Mouse (Mus musculus): ENCODE results near the gene Vcpkmt. TPM values are rescaled to one million over a fixed set of nuclear protein-coding genes. Genes with fewer than 3 reads are reported as not detected.

Vcpkmt gene
- polyA plus RNA-seq, 1 experiment from 2014 or later = 25.1 TPM

DNA sequence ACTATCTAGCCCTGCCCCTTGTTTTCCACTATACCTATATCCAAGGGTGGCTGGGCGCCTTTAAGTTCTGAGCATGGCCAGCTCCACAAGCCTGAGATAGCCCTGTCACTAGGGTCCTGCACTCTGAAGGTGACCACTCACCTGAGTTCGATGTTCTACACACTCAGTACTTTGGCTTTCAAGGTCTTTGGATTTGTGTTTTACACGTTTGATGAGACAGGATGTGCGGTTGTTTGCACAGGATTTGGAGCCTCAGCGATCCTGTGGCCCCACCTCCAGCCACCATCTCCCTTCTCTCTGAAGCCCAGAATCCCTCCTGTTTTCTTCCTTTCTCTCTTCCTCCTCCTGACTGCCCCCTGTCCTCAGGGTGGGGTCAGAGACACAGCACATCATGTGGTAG is 49.6 kb downstream of the Vcpkmt start:
- WGBS = 76% methylated on average over 5 of the region's 5 CpGs
- H3K4me1 ChIP-seq (replicated peaks; ENCODE audit: control insufficient read depth, insufficient read depth, low read length) = peaks cover 15% of the 10 kb centered on the region
- no peaks in the 10 kb centered on the region for H3K9me3 ChIP-seq (ENCODE audit: control insufficient read depth, low read length)
- no peak overlapping the region for H3K4me2 ChIP-seq (ENCODE audit: low read length)
- no peak overlapping the region for H3K9ac ChIP-seq (ENCODE audit: low read length)
- no peak overlapping the region for H3K4me3 ChIP-seq (ENCODE audit: low read depth, low read length)
- H3K36me3 ChIP-seq (ENCODE audit: control insufficient read depth, insufficient read depth, low read length) = no peaks in the 10 kb centered on the region
- ATAC-seq (replicated peaks; ENCODE audit: low FRiP score, low TSS enrichment, low read depth) = no peak
- no peak for DNase-seq (ENCODE audit: low spot score)
- H3K27me3 ChIP-seq (replicated peaks; ENCODE audit: control insufficient read depth, insufficient read depth, low read length) = no peaks in the 10 kb centered on the region
- no peak overlapping the region for H3K27ac ChIP-seq (ENCODE audit: low read depth)

DNA sequence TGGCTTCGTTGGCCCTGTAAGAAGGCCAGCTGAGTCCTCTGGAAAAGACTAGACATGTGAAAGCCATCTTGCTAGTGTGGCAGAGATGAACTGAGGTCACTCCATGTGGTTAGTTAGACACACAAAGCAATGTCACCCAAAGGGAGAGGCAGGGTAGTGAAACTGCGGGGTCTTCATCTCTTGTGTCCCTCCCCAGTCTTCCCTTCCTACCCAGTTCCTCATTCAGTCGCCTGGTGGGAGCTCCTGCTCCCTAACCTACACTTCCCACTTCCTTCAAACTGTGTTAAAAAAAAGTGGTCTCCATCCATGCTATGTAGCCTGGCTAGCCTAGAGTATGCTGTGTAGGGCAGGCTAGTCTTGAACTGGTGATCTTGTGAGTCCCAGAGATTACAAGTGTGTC is 50.3 kb downstream of the Vcpkmt start:
- H3K9ac ChIP-seq (ENCODE audit: low read length) = no peak overlapping the region
- no peaks in the 10 kb centered on the region for H3K36me3 ChIP-seq (ENCODE audit: control insufficient read depth, insufficient read depth, low read length)
- H3K4me2 ChIP-seq (ENCODE audit: low read length) = no peak overlapping the region
- no peaks in the 10 kb centered on the region for H3K9me3 ChIP-seq (ENCODE audit: control insufficient read depth, low read length)
- ATAC-seq (replicated peaks; ENCODE audit: low FRiP score, low TSS enrichment, low read depth) (no peak), DNase-seq (ENCODE audit: low spot score) (no peak)
- peaks cover 9% of the 10 kb centered on the region for H3K4me1 ChIP-seq (replicated peaks; ENCODE audit: control insufficient read depth, insufficient read depth, low read length)
- no peaks in the 10 kb centered on the region for H3K27me3 ChIP-seq (replicated peaks; ENCODE audit: control insufficient read depth, insufficient read depth, low read length)
- H3K4me3 ChIP-seq (ENCODE audit: low read depth, low read length) = no peak overlapping the region
- WGBS = 87% methylated on average over 3 of the region's 3 CpGs
- no peak overlapping the region for H3K27ac ChIP-seq (ENCODE audit: low read depth)

DNA sequence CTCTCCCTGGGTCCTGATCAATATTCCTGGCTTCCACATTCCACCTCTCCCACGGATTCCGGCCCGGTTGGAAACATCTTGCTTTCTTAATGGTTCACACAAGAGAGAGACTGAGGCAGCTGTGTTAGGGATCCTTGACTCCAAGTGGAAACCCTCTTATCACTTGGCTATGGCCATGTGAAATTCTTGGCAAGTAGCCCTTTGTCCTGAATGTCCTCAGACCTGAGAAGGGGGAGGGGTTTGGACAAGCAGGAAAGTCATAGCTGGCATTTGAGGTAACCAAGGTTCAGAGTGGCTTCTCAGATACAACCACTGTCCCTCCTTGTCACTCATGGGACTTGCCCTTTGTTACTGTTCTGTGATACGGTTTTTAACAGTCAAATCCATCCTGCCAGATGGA is 50.7 kb downstream of the Vcpkmt start:
- Histone ChIP-seq H3K36me3 (ENCODE audit: control insufficient read depth, insufficient read depth, low read length) (no peaks in the 10 kb centered on the region), H3K9ac (ENCODE audit: low read length) (no peak overlapping the region), H3K4me2 (ENCODE audit: low read length) (no peak overlapping the region), H3K4me1 (replicated peaks; ENCODE audit: control insufficient read depth, insufficient read depth, low read length) (peaks cover 5% of the 10 kb centered on the region), H3K9me3 (ENCODE audit: control insufficient read depth, low read length) (no peaks in the 10 kb centered on the region), H3K27ac (ENCODE audit: low read depth) (no peak overlapping the region), H3K27me3 (replicated peaks; ENCODE audit: control insufficient read depth, insufficient read depth, low read length) (no peaks in the 10 kb centered on the region), H3K4me3 (ENCODE audit: low read depth, low read length) (no peak overlapping the region)
- no peak for DNase-seq (ENCODE audit: low spot score)
- no peak for ATAC-seq (replicated peaks; ENCODE audit: low FRiP score, low TSS enrichment, low read depth)
- WGBS = 93% methylated on average over 4 of the region's 4 CpGs

DNA sequence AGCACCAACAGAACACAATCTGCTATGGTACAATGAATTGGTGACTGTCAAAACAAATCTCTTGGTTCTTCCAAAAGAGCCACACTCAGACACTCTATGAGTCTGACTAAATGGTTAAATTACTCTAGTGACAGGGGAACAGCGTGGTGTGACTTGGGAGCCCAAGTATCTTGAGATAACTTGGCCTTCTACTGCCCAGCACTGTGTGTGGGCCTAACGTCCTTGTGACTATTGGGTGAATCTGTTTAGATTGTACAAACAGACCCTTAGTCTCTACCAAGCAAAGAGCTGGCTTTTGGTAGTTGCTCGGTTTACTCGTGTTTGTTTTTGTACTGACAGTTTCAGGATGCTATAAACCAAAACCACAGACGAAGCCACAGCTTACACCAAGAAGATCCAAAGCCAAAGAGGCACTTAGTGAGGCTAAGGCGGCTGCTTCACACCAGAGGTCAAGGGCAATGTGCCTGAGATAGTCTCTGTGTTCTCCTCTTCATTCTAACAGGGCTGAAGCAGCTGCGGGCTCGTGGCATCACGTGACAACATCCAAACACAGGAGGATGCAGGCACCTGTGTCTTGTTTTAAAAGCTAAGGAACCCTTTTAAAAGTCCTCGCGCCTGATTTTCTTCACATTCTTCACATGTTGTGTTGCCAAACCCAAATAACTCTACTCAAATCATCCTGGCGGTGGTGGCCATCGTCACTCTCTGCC is 53.0 kb downstream of the Vcpkmt start:
- Histone ChIP-seq H3K27me3 (replicated peaks; ENCODE audit: control insufficient read depth, insufficient read depth, low read length) (no peaks in the 10 kb centered on the region), H3K27ac (ENCODE audit: low read depth) (no peak overlapping the region), H3K4me3 (ENCODE audit: low read depth, low read length) (no peak overlapping the region), H3K9ac (ENCODE audit: low read length) (no peak overlapping the region), H3K4me1 (replicated peaks; ENCODE audit: control insufficient read depth, insufficient read depth, low read length) (peaks cover 2% of the 10 kb centered on the region; the same call in 1 of the 2 replicates), H3K4me2 (ENCODE audit: low read length) (no peak overlapping the region), H3K9me3 (ENCODE audit: control insufficient read depth, low read length) (no peaks in the 10 kb centered on the region), H3K36me3 (ENCODE audit: control insufficient read depth, insufficient read depth, low read length) (no peaks in the 10 kb centered on the region)
- no peak for ATAC-seq (replicated peaks; ENCODE audit: low FRiP score, low TSS enrichment, low read depth)
- no peak for DNase-seq (ENCODE audit: low spot score)
- 61% methylated on average over 13 of the region's 13 CpGs for WGBS

DNA sequence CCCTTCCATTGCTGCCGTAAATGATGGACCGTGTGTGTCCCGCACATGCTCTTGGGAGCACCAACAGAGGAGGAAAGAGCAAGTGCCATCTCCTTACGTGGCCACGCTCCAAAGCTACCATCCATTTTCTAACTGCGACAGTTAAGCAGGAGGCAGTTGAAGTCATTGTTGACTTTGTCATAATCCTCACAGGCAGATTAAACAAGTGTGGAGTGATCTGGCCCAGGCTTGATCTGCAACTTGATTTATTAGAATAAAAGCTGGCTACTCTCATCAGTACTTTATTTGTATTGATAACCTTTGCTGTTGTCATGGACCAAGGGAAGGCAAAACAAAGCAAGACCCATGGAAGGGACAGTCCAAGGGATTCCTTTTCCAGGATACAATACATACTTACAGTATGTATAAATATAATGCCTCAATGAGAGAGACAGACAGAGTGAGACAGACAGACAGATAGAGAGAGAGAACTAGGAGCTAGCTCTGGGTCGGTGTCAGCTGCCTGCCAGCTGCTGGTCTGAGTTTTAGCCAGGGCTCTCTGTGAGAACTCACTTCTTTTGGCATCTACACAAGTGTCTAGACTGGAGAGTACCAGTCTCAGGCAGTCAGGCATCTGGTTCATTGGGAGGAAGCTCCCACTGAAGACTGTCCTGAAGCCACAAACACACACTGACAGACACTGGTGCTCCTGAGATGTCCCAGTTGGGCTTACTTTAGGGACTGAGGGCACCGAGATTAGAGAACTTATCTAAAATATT is 54.4 kb downstream of the Vcpkmt start:
- WGBS = 70% methylated on average over 8 of the region's 8 CpGs

More for the DNA sequence above, 54.4 kb downstream of the Vcpkmt start:
- H3K4me2 ChIP-seq (ENCODE audit: low read length) = no peak overlapping the region
- H3K9me3 ChIP-seq (ENCODE audit: control insufficient read depth, low read length) = no peaks in the 10 kb centered on the region
- H3K4me1 ChIP-seq (replicated peaks; ENCODE audit: control insufficient read depth, insufficient read depth, low read length) = peaks cover 7% of the 10 kb centered on the region; the same call in 1 of the 2 replicates
- DNase-seq (ENCODE audit: low spot score) (no peak), ATAC-seq (replicated peaks; ENCODE audit: low FRiP score, low TSS enrichment, low read depth) (no peak)
- no peaks in the 10 kb centered on the region for H3K27me3 ChIP-seq (replicated peaks; ENCODE audit: control insufficient read depth, insufficient read depth, low read length)
- H3K36me3 ChIP-seq (ENCODE audit: control insufficient read depth, insufficient read depth, low read length) = no peaks in the 10 kb centered on the region
- H3K4me3 ChIP-seq (ENCODE audit: low read depth, low read length) = no peak overlapping the region
- H3K9ac ChIP-seq (ENCODE audit: low read length) = no peak overlapping the region
- H3K27ac ChIP-seq (ENCODE audit: low read depth) = no peak overlapping the region

Small RNAs within 50 kb of the gene (microRNA-seq; reads per million reads assigned to microRNA genes)
- gene Gm23018 = not detected

Other genes with a start within 250 kb of the Vcpkmt start
- gene Nemf, start 225.9 kb downstream of the Vcpkmt start, polyA plus RNA-seq (2014; fragmentation: Nextera tagmentation; extraction: Ambion mirVana) = 69.1 and 78.7 TPM in 2 replicates
- 48.2 and 53.3 TPM in 2 replicates for gene Arf6, start 210.9 kb downstream of the Vcpkmt start, polyA plus RNA-seq (2014; fragmentation: Nextera tagmentation; extraction: Ambion mirVana)
- 1.1 and 1.5 TPM in 2 replicates for gene Gm9887, start 210.6 kb downstream of the Vcpkmt start, polyA plus RNA-seq (2014; fragmentation: Nextera tagmentation; extraction: Ambion mirVana)
- gene Sos2, start 98.8 kb upstream of the Vcpkmt start, polyA plus RNA-seq (2014; fragmentation: Nextera tagmentation; extraction: Ambion mirVana) = 10.6 and 14.6 TPM in 2 replicates
- 18.4 and 19.3 TPM in 2 replicates for gene L2hgdh, start 141.8 kb upstream of the Vcpkmt start, polyA plus RNA-seq (2014; fragmentation: Nextera tagmentation; extraction: Ambion mirVana)
- 31.7 and 33.3 TPM in 2 replicates for gene Atp5s, start 141.9 kb upstream of the Vcpkmt start, polyA plus RNA-seq (2014; fragmentation: Nextera tagmentation; extraction: Ambion mirVana)
- 0.92 and 1.5 TPM in 2 replicates for gene Cdkl1, start 208.2 kb upstream of the Vcpkmt start, polyA plus RNA-seq (2014; fragmentation: Nextera tagmentation; extraction: Ambion mirVana)

All from intestine, embryonic 14.5 days (tissue).